Mouse (Mus musculus): Measurements from ENCODE around the gene Ncaph. TPM values are rescaled to one million over a fixed set of nuclear protein-coding genes. Genes with fewer than 3 reads are reported as not detected.
A peak's percentile ranks its signal among the peaks of the same experiment; 100 is the strongest.

Ncaph gene
- total and polyA plus RNA-seq, 3 experiments, result 53.4 to 74.1 (median 55.3) TPM

DNA sequence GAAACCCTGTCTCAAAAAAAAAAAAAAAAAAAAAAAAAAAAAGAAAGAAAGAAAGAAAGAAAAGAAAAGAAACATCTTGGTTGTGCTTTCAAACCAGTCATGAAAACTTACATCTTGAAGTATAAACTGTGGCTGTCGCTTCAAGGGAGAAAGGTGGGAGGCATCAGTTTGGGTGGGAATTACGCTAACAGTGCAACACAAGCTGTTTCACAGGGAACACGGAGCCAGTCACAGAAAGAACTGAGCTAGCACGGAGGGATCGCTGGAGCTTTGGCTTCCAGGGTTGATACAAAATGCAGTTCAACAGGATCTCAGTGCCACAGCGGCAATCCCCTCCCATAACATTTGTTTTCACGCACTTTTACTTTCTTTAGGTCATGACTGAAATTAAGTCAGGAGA lies 6.3 kb upstream of the Ncaph start:
- Histone ChIP-seq H3K4me3 (replicated peaks in 1 of 3; ENCODE audit: low read depth in 2 of 3, low read length in 2 of 3, poor library complexity in 1 of 3) (no peak overlapping the region), H3K4me2 (ENCODE audit: insufficient read depth, low read depth, poor library complexity, severe bottlenecking) (no peak overlapping the region), H3K27me3 (replicated peaks) (no peaks in the 10 kb centered on the region), H3K9me3 (replicated peaks; ENCODE audit: low read length) (peaks cover 9% of the 10 kb centered on the region), H3K9ac (ENCODE audit: insufficient read depth, low read depth) (no peak overlapping the region), H3K27ac (ENCODE audit: insufficient read depth, low read depth) (no peak overlapping the region), H3K4me1 (ENCODE audit: control insufficient read depth in 1 of 2, insufficient read depth in 2 of 2) (peaks cover 19 to 61% of the 10 kb centered on the region in 2 experiments), H3K36me3 (replicated peaks in 1 of 2; ENCODE audit: control insufficient read depth in 1 of 2, insufficient read depth in 1 of 2, low read length in 1 of 2) (peaks cover 19 to 43% of the 10 kb centered on the region in 2 experiments), H3K79me2 (replicated peaks; ENCODE audit: control insufficient read depth, extremely low read depth, insufficient read depth, poor library complexity, severe bottlenecking) (peaks cover 15% of the 10 kb centered on the region)
- dilution Hi-C loops (cut with MboI; ENCODE audit: extremely low pct_ligation_motif_present, extremely low pct_unique_long_range_greater_than_20kb, low sequenced_read_pairs), result no loop called here
- no peak for DNase-seq (ENCODE audit: extremely low read depth)
- in situ Hi-C loops (cut with MboI; ENCODE audit: low pct_ligation_motif_present, low pct_unique_long_range_greater_than_20kb, low sequenced_read_pairs), result no loop called here
- no peak for TF ChIP-seq POLR2AphosphoS2 (IDR thresholded peaks at IDR 0.05; ENCODE audit: low read depth, low read length)

DNA sequence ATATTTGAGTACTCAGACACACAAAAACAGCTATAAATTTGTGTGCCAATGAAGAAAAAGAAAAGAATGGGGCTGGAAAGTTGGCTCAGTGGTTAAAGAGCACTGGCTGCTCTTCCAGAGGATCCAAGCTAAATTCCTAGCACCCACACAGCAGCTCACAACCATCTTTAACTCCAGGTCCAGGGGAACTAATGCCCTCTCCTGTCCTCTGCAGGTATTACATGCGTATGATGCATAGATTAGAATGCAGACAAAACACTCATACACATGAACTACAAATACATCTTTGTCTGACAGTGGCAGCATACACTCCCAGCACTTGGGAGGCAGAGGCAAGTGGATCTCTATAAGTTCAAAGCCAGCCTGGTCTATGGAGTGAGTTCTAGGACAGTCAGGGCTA lies 5.9 kb upstream of the Ncaph start:
- H3K27ac ChIP-seq (ENCODE audit: insufficient read depth, low read depth), result no peak overlapping the region
- no peak overlapping the region for H3K9ac ChIP-seq (ENCODE audit: insufficient read depth, low read depth)
- in situ Hi-C loops (cut with MboI; ENCODE audit: low pct_ligation_motif_present, low pct_unique_long_range_greater_than_20kb, low sequenced_read_pairs), result no loop called here
- H3K4me3 ChIP-seq (replicated peaks in 1 of 3; ENCODE audit: low read depth in 2 of 3, low read length in 2 of 3, poor library complexity in 1 of 3), result no peak overlapping the region
- H3K36me3 ChIP-seq (replicated peaks in 1 of 2; ENCODE audit: control insufficient read depth in 1 of 2, insufficient read depth in 1 of 2, low read length in 1 of 2), result peaks cover 19 to 43% of the 10 kb centered on the region in 2 experiments
- DNase-seq (ENCODE audit: extremely low read depth), result no peak
- no peak overlapping the region for H3K4me2 ChIP-seq (ENCODE audit: insufficient read depth, low read depth, poor library complexity, severe bottlenecking)
- H3K79me2 ChIP-seq (replicated peaks; ENCODE audit: control insufficient read depth, extremely low read depth, insufficient read depth, poor library complexity, severe bottlenecking), result peaks cover 15% of the 10 kb centered on the region
- TF ChIP-seq ZMIZ1 (IDR thresholded peaks at IDR 0.05; ENCODE audit: low read depth, low read length), result no peak
- peak in 1 of 2 experiments; percentile 23; a peak in 1 of 4 replicates for TF ChIP-seq CTCF (conservative IDR thresholded peaks at IDR 0.05 in 1 of 2, IDR thresholded peaks at IDR 0.05 in 1 of 2; ENCODE audit: low read depth in 2 of 2, low read length in 2 of 2)
- peaks cover 19 to 63% of the 10 kb centered on the region in 2 experiments for H3K4me1 ChIP-seq (ENCODE audit: control insufficient read depth in 1 of 2, insufficient read depth in 2 of 2)
- dilution Hi-C loops (cut with MboI; ENCODE audit: extremely low pct_ligation_motif_present, extremely low pct_unique_long_range_greater_than_20kb, low sequenced_read_pairs), result no loop called here
- peaks cover 9% of the 10 kb centered on the region for H3K9me3 ChIP-seq (replicated peaks; ENCODE audit: low read length)
- H3K27me3 ChIP-seq (replicated peaks), result no peaks in the 10 kb centered on the region

DNA sequence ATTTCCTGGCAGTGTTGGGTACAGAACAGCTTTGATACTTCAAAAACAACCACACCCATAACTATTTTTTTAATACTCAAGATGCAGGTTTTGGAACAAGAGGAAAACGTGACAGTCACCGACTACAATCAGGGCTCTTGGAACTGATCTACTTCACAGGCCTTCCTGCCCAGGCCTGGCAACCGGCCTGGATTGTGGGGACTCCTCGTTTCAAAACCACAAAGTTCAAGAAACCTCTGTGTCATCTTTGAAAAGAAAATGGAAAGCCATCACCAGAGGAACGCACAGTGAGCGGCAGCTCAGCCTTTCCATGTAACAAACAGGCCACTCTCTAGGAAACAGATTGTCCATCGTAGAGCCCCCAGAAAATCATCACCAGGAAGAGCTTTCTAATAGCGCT lies 5.3 kb upstream of the Ncaph start:
- dilution Hi-C loops (cut with MboI; ENCODE audit: extremely low pct_ligation_motif_present, extremely low pct_unique_long_range_greater_than_20kb, low sequenced_read_pairs), result no loop called here
- Histone ChIP-seq H3K27me3 (replicated peaks) (no peaks in the 10 kb centered on the region), H3K36me3 (replicated peaks in 1 of 2; ENCODE audit: control insufficient read depth in 1 of 2, insufficient read depth in 1 of 2, low read length in 1 of 2) (peaks cover 19 to 43% of the 10 kb centered on the region in 2 experiments), H3K79me2 (replicated peaks; ENCODE audit: control insufficient read depth, extremely low read depth, insufficient read depth, poor library complexity, severe bottlenecking) (peaks cover 15% of the 10 kb centered on the region), H3K4me2 (ENCODE audit: insufficient read depth, low read depth, poor library complexity, severe bottlenecking) (no peak overlapping the region), H3K4me3 (replicated peaks in 1 of 3; ENCODE audit: low read depth in 2 of 3, low read length in 2 of 3, poor library complexity in 1 of 3) (no peak overlapping the region), H3K27ac (ENCODE audit: insufficient read depth, low read depth) (no peak overlapping the region), H3K9me3 (replicated peaks; ENCODE audit: low read length) (peaks cover 9% of the 10 kb centered on the region), H3K9ac (ENCODE audit: insufficient read depth, low read depth) (no peak overlapping the region), H3K4me1 (ENCODE audit: control insufficient read depth in 1 of 2, insufficient read depth in 2 of 2) (peaks cover 18 to 61% of the 10 kb centered on the region in 2 experiments)
- TF ChIP-seq E2F4 (IDR thresholded peaks at IDR 0.05; ENCODE audit: insufficient replicate concordance, low read depth, low read length), result no peak
- TF ChIP-seq RAD21 (IDR thresholded peaks at IDR 0.05; ENCODE audit: low read depth, low read length), result no peak
- no peak for TF ChIP-seq EP300 (IDR thresholded peaks at IDR 0.05; ENCODE audit: low read length)
- TF ChIP-seq MYC (IDR thresholded peaks at IDR 0.05; ENCODE audit: low read depth, low read length), result no peak
- no peak for TF ChIP-seq ZC3H11A (IDR thresholded peaks at IDR 0.05; ENCODE audit: low read depth, low read length)
- no peak for TF ChIP-seq ZMIZ1 (IDR thresholded peaks at IDR 0.05; ENCODE audit: low read depth, low read length)
- no peak for TF ChIP-seq CHD1 (IDR thresholded peaks at IDR 0.05; ENCODE audit: low read depth, low read length)
- no peak for TF ChIP-seq MEF2A (IDR thresholded peaks at IDR 0.05; ENCODE audit: borderline replicate concordance, low read depth, low read length)
- TF ChIP-seq PAX5 (IDR thresholded peaks at IDR 0.05; ENCODE audit: low read length), result no peak
- TF ChIP-seq USF1 (IDR thresholded peaks at IDR 0.05; ENCODE audit: low read depth, low read length), result no peak
- no peak for TF ChIP-seq POLR2AphosphoS2 (IDR thresholded peaks at IDR 0.05; ENCODE audit: low read depth, low read length)
- no peak for TF ChIP-seq TBP (conservative IDR thresholded peaks at IDR 0.05; ENCODE audit: low read depth, low read length)
- TF ChIP-seq CHD2 (IDR thresholded peaks at IDR 0.05; ENCODE audit: low read length), result no peak
- no peak for TF ChIP-seq RCOR1 (conservative IDR thresholded peaks at IDR 0.05; ENCODE audit: low read depth, low read length)
- TF ChIP-seq JUN (IDR thresholded peaks at IDR 0.05; ENCODE audit: insufficient read depth, low read depth, low read length), result no peak
- no peak for DNase-seq (ENCODE audit: extremely low read depth)
- in situ Hi-C loops (cut with MboI; ENCODE audit: low pct_ligation_motif_present, low pct_unique_long_range_greater_than_20kb, low sequenced_read_pairs), result no loop called here

Measured in CH12.LX (cell line).